Mouse (Mus musculus) layer of hippocampus, postnatal 25 days (tissue): ENCODE measurements around the gene Ppm1n. TPM values are rescaled to one million over a fixed set of nuclear protein-coding genes. Genes with fewer than 3 reads are reported as not detected.

Source experiments
- DNase-seq, 2 experiments: peaks; one replicate each; pipeline ENCODE4 v3.0.0; 2022; ENCODE audit warnings: mixed read lengths in 2 of 2, low spot score in 1 of 2; ENCODE audit errors: extremely low spot score in 1 of 2
- total RNA-seq, 2 experiments: library from RNA; stranded (reverse); gene quantifications; 2 replicates each; pipeline ENCODE4 v1.2.3; 2021

Ppm1n gene
- not detected for total RNA-seq

- DNase-seq = no peak
Observed at GRCm38 (mm10) chr7:19279581-19280114, at the start of gene Ppm1n. TSS of gene Ppm1n (minus strand) at chr7:19280064.

- DNase-seq = no peak
Observed at GRCm38 (mm10) chr7:19328425-19328824, 48.6 kb upstream of the Ppm1n start.

- DNase-seq = no peak
Observed at GRCm38 (mm10) chr7:19327782-19328181, 47.9 kb upstream of the Ppm1n start.

GRCm38 (mm10) chr7:19327128-19327527 is 47.3 kb upstream of the Ppm1n start:
- DNase-seq = peak; percentile 54 to 61

GRCm38 (mm10) chr7:19326359-19326758 is 46.5 kb upstream of the Ppm1n start:
- DNase-seq = peak in 1 of 2 experiments; percentile 60

- DNase-seq = no peak
Observed at GRCm38 (mm10) chr7:19325262-19326199, 45.7 kb upstream of the Ppm1n start.

- DNase-seq = no peak
Observed at GRCm38 (mm10) chr7:19324221-19324620, 44.4 kb upstream of the Ppm1n start.

GRCm38 (mm10) chr7:19322489-19322888 is 42.6 kb upstream of the Ppm1n start:
- DNase-seq = no peak

- DNase-seq = no peak
Observed at GRCm38 (mm10) chr7:19321464-19321863, 41.6 kb upstream of the Ppm1n start.

GRCm38 (mm10) chr7:19320637-19321036 is 40.8 kb upstream of the Ppm1n start:
- no peak for DNase-seq

- DNase-seq = peak; percentile 88 to 94
Observed at GRCm38 (mm10) chr7:19319906-19320305, 40.0 kb upstream of the Ppm1n start.

GRCm38 (mm10) chr7:19319458-19319857 is 39.6 kb upstream of the Ppm1n start:
- DNase-seq = no peak

GRCm38 (mm10) chr7:19318676-19319075 is 38.8 kb upstream of the Ppm1n start:
- no peak for DNase-seq

- DNase-seq = no peak
Observed at GRCm38 (mm10) chr7:19318201-19318600, 38.3 kb upstream of the Ppm1n start.

- DNase-seq = no peak
Observed at GRCm38 (mm10) chr7:19316451-19317161, 36.7 kb upstream of the Ppm1n start.

GRCm38 (mm10) chr7:19314033-19314432 is 34.2 kb upstream of the Ppm1n start:
- no peak for DNase-seq

GRCm38 (mm10) chr7:19311991-19312390 is 32.1 kb upstream of the Ppm1n start:
- DNase-seq = no peak

GRCm38 (mm10) chr7:19309884-19310641 is 30.2 kb upstream of the Ppm1n start, which contains the start of gene Fosb:
TSS of gene Fosb (minus strand) at chr7:19310051.
- DNase-seq = peak; percentile 92

- no peak for DNase-seq
Observed at GRCm38 (mm10) chr7:19309278-19309883, 29.5 kb upstream of the Ppm1n start.
